Mouse (Mus musculus) liver, adult 2 months (tissue): ENCODE measurements around the gene Dhrs7b. TPM values are rescaled to one million over a fixed set of nuclear protein-coding genes. Genes with fewer than 3 reads are reported as not detected.

Source experiments
- DNase-seq: peaks from one replicate; pipeline ENCODE4 v3.0.0-alpha.2; 2011; ENCODE audit warnings: low read depth, low spot score; ENCODE audit errors: extremely low read depth
- H3K27ac ChIP-seq: fragments of 200-500 bp; replicated peaks from 2 replicates; pipeline ENCODE4 v1.5.1; 2012; ENCODE audit warnings: low read depth, mild to moderate bottlenecking, control low read depth, inconsistent platforms, low read length; ENCODE audit not compliant: insufficient read depth
- H3K27me3 ChIP-seq: fragments of 200-500 bp; 2 replicates; pipeline ENCODE4 v1.6.1; 2012; ENCODE audit warnings: mild to moderate bottlenecking, moderate library complexity, low read length, inconsistent platforms; ENCODE audit not compliant: control insufficient read depth, insufficient read depth
- H3K36me3 ChIP-seq: fragments of 200-500 bp; 2 replicates; pipeline ENCODE4 v1.6.1; 2012; ENCODE audit warnings: low read length, inconsistent platforms; ENCODE audit not compliant: control insufficient read depth, insufficient read depth
- H3K4me1 ChIP-seq: fragments of 200-500 bp; 2 replicates; pipeline ENCODE4 v1.6.1; 2011; ENCODE audit warnings: low read length; ENCODE audit not compliant: control insufficient read depth, insufficient read depth
- H3K4me3 ChIP-seq: fragments of 200-500 bp; 2 replicates; pipeline ENCODE4 v1.5.1; 2011; ENCODE audit warnings: low read depth, mild to moderate bottlenecking, control low read depth, low read length, moderate library complexity; ENCODE audit not compliant: insufficient read depth
- H3K79me2 ChIP-seq: fragments of 200-500 bp; 2 replicates; pipeline ENCODE4 v1.6.1; 2012; ENCODE audit warnings: inconsistent platforms, mild to moderate bottlenecking, low read length, moderate library complexity; ENCODE audit not compliant: control insufficient read depth, insufficient read depth
- H3K9ac ChIP-seq: fragments of 200-500 bp; 2 replicates; pipeline ENCODE4 v1.6.1; 2012; ENCODE audit warnings: low read depth, mild to moderate bottlenecking, control low read depth, inconsistent platforms, low read length
- CTCF ChIP-seq: fragments of 200-500 bp; IDR thresholded peaks from 2 replicates; pipeline ENCODE4 v1.5.1; 2011; ENCODE audit warnings: low read depth, low read length, control low read depth
- POLR2A ChIP-seq: fragments of 200-500 bp; IDR thresholded peaks from 2 replicates; pipeline ENCODE4 v1.6.1; 2011; ENCODE audit warnings: low read length, control low read depth; ENCODE audit not compliant: insufficient read depth; ENCODE audit errors: extremely low read depth
- WGBS: fragments of 180-500 bp; shearing (Covaris S2); methylation state at CpG from one replicate; pipeline ENCODE4 v1.1.7; 2018; 5-methylcytosine and 5-hydroxymethylcytosine counted together
- polyA plus RNA-seq: library from polyadenylated mRNA; depleted of rRNA; stranded (reverse); fragments of >200 nt; gene quantifications from 2 replicates; pipeline ENCODE4 v1.2.3, GENCODE M21; 2012
- total RNA-seq: library from RNA; depleted of rRNA; stranded (reverse); fragments of >200 nt; gene quantifications from 2 replicates; pipeline ENCODE4 v1.2.3, GENCODE M21; 2014

The Dhrs7b gene
- total and polyA plus RNA-seq, 2 experiments = 15.0 to 28.8 TPM

DNA sequence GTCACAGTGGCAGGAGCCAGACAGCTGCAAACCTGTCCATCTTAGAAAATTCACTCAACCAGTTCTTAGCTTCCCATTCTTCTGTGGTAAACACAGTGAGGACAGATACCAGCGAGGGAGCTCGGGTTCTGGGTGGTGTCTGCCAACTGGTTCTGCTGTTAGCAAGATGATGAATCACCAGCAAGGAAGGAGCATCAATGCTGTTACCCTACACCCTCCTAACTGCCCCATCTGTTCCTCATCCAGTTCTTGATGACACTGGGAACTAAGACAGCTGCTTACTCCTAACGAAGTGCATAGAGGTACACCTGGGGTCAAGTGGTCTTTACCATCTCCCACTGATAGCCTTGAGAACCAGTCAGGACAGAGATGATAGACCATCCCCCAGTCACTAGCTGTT lies 26.2 kb downstream of the Dhrs7b start:
- no peaks in the 10 kb centered on the region for H3K79me2 ChIP-seq
- TF ChIP-seq POLR2A = no peak
- no peak for TF ChIP-seq CTCF
- DNase-seq = no peak
- H3K27ac ChIP-seq = no peak overlapping the region
- no peak overlapping the region for H3K9ac ChIP-seq
- WGBS = 80% methylated on average over 3 of the region's 3 CpGs
- H3K27me3 ChIP-seq = no peaks in the 10 kb centered on the region
- H3K36me3 ChIP-seq = peaks cover 5% of the 10 kb centered on the region; the same call in 1 of the 2 replicates
- H3K4me3 ChIP-seq = no peak overlapping the region
- H3K4me1 ChIP-seq = no peaks in the 10 kb centered on the region

- H3K27me3 ChIP-seq = no peaks in the 10 kb centered on the region
- peaks cover 5% of the 10 kb centered on the region; the same call in 1 of the 2 replicates for H3K36me3 ChIP-seq
- no peak overlapping the region for H3K9ac ChIP-seq
- H3K4me3 ChIP-seq = no peak overlapping the region
- H3K27ac ChIP-seq = peak overlapping the region; percentile 17; the same call in 1 of the 2 replicates
- WGBS = 43% methylated on average over 3 of the region's 3 CpGs
- peaks cover 27% of the 10 kb centered on the region for H3K4me1 ChIP-seq
- peaks cover 22% of the 10 kb centered on the region for H3K79me2 ChIP-seq
- no peak for TF ChIP-seq CTCF
- TF ChIP-seq POLR2A = no peak
- peak; percentile 78 for DNase-seq
These were observed 31.6 kb downstream of the Dhrs7b start for GRCm38 (mm10) chr11:60861993-60862392.

DNA sequence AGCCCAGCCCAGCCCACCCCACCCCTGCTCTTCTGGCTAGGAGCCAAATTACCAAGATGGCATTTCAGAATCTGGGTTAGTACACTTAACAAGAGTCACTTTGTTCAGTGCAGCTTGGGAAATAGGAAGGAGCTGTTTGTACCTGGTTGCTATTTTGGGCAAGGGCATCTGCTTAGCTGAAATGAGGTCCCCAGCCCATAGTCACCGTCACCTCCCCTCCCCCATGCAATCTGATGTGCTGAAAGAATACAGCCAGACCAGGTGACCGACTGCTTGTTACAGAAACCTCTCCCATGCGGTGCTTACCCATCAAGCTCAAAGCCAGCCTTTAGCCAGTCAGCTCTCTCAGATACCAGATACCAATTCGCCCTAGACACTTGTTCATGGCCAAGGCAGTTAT lies 32.8 kb downstream of the Dhrs7b start:
- H3K36me3 ChIP-seq = peaks cover 5% of the 10 kb centered on the region; the same call in 1 of the 2 replicates
- DNase-seq = no peak
- H3K9ac ChIP-seq = no peak overlapping the region
- peaks cover 37% of the 10 kb centered on the region for H3K4me1 ChIP-seq
- H3K4me3 ChIP-seq = no peak overlapping the region
- no peaks in the 10 kb centered on the region for H3K27me3 ChIP-seq
- TF ChIP-seq POLR2A (no peak), CTCF (no peak)
- peaks cover 27% of the 10 kb centered on the region for H3K79me2 ChIP-seq
- H3K27ac ChIP-seq = no peak overlapping the region
- whole genome bisulfite sequencing = 83% methylated on average over 4 of the region's 4 CpGs

DNA sequence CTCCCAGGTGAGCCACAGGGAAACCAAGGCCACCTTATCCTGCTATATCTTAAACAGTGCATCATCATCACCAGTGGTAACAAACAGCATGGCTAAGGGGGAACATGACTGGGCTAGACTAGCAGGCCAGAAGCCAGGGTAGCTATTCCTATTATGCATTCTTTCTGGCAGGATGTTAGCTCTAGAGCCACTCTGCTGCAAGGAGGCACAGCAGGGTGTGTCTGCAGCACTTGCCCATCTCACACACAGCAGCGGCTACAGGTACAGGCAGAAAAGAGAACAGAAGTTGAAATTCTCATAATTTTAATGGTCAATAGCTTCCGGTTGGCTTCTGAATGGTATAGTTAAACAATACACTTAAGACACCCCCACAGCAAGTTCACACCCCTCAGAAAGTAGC lies 33.7 kb downstream of the Dhrs7b start:
- no peak overlapping the region for H3K9ac ChIP-seq
- no peaks in the 10 kb centered on the region for H3K27me3 ChIP-seq
- DNase-seq = no peak
- peaks cover 5% of the 10 kb centered on the region; the same call in 1 of the 2 replicates for H3K36me3 ChIP-seq
- H3K79me2 ChIP-seq = peaks cover 31% of the 10 kb centered on the region
- no peak overlapping the region for H3K4me3 ChIP-seq
- TF ChIP-seq CTCF = no peak
- no peak for TF ChIP-seq POLR2A
- peaks cover 42% of the 10 kb centered on the region for H3K4me1 ChIP-seq
- WGBS = 93% methylated on average over 2 of the region's 2 CpGs
- H3K27ac ChIP-seq = no peak overlapping the region

DNA sequence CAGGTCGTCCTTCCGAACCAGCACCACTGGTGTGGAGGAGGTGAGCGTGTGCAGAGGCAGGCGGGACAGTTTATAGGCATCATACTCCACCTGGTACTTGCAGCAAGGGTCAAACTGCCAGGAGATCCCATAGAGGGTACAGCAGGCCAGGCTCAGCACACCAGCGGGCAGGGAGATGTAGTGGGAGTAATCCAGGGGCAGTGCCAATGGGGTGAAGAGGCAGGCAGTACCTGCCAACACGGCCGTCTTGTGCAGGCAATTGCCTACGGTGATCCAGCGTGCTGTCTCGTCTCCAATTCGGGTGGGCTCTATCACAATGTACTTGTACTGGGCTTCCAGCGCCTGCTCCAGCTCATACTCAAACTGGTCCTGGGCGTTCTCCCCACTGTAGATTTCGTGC lies 34.5 kb downstream of the Dhrs7b start:
- Histone ChIP-seq H3K36me3 (peaks cover 5% of the 10 kb centered on the region; the same call in 1 of the 2 replicates), H3K9ac (no peak overlapping the region), H3K4me3 (no peak overlapping the region), H3K4me1 (peaks cover 46% of the 10 kb centered on the region), H3K27ac (no peak overlapping the region), H3K79me2 (peaks cover 38% of the 10 kb centered on the region), H3K27me3 (no peaks in the 10 kb centered on the region)
- DNase-seq = peak; percentile 75
- WGBS = 42% methylated on average over 14 of the region's 14 CpGs
- no peak for TF ChIP-seq POLR2A

DNA sequence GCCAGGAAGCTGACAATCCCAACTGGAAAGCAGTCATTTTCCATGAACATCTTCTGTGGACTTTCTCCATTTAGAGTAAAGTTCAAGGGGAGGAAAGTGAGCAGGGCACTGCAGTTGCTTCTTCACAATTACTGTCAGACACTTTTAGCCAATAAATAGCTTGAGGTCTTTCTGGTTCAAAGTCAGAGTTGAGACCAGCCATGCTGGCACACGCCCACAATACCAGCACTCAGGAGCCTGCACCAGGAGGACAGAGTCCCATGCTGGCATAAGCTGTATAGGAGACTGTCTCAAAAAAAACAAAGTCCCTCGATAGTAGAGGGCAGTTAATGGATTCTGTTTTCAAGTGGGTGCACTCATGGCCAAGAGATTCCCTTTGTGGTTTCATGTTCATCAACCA lies 35.6 kb downstream of the Dhrs7b start:
- H3K4me3 ChIP-seq = no peak overlapping the region
- H3K4me1 ChIP-seq = peaks cover 51% of the 10 kb centered on the region
- H3K36me3 ChIP-seq = peaks cover 5% of the 10 kb centered on the region; the same call in 1 of the 2 replicates
- H3K79me2 ChIP-seq = peaks cover 41% of the 10 kb centered on the region
- no peak overlapping the region for H3K9ac ChIP-seq
- TF ChIP-seq POLR2A (no peak), CTCF (no peak)
- 21% methylated on average over 2 of the region's 2 CpGs for WGBS
- H3K27ac ChIP-seq = no peak overlapping the region
- no peaks in the 10 kb centered on the region for H3K27me3 ChIP-seq
- peak; percentile 72 for DNase-seq
